In genomic region chr11:113991886-113992285, GRCm38 (mm10) we compare ENCODE assay signal across 9 mouse cellular contexts.
"Had no signal": no experiment of that assay in that cellular context is flagged by ENCODE, and none has a peak within 500 bp of the region (broad histone marks: within the 10 kb centered on the region; RNA-seq: fewer than 3 reads in every experiment).

No protein-coding gene starts in this region.

- H3K4me3 ChIP-seq: limb, embryonic 13.5 days; midbrain, embryonic 12.5 days had no signal

- H3K4me2 ChIP-seq: midbrain, embryonic 12.5 days had no signal

- H3K9me3 ChIP-seq: limb, embryonic 13.5 days; midbrain, embryonic 12.5 days had no signal

- H3K9ac ChIP-seq: limb, embryonic 13.5 days; liver, embryonic 14.5 days; midbrain, embryonic 12.5 days had no signal

- H3K27ac ChIP-seq: limb, embryonic 13.5 days; liver, embryonic 14.5 days had no signal

- DNase-seq: kidney, postnatal 25 days; layer of hippocampus, adult 9-11 months; layer of hippocampus, postnatal 36 days; lung, adult 18-20 months; right cerebral cortex, postnatal 14 days; thymus, postnatal 36 days had no signal

- H3K36me3 ChIP-seq: limb, embryonic 13.5 days; midbrain, embryonic 12.5 days had no signal
